Mouse (Mus musculus): ENCODE data around the gene Serpinb9f. TPM values are rescaled to one million over a fixed set of nuclear protein-coding genes. Genes with fewer than 3 reads are reported as not detected.
"Not testable (repeated sequence)": the region's sequence is repeated elsewhere in the genome, so short reads cannot be mapped to it uniquely, and the experiment has no call there.

The Serpinb9f gene
- polyA plus RNA-seq (2012) = not detected in 2 replicates

DNA sequence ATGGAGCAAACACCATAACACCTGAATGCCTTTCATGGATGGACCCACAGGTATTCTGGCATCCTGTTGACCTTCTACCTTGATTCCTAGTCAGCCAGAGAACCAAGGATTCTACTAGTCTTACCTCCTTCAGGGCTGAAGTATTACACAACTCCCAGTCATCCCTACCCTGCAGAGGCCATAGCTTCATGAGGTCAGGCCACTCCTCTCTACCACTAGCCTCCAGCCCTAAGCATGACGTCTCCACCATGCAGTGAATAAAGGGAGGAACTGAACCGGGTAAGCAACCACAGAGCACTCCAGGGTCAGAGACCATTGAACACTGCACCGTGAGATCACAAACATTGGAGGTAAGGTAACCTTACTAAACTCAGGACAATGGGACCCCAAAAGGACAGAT is at the start of gene Serpinb9f:
Gene Serpinb9f, plus strand, starts transcription at position 301 of the 400 bp plus-strand sequence.
- H3K4me3 ChIP-seq (replicated peaks); H3K27me3 ChIP-seq (ENCODE audit: control insufficient read depth); H3K36me3 ChIP-seq (ENCODE audit: control insufficient read depth); H3K9me3 ChIP-seq (ENCODE audit: control insufficient read depth, low read length); H3K4me1 ChIP-seq (ENCODE audit: control insufficient read depth): not testable (repeated sequence)

DNA sequence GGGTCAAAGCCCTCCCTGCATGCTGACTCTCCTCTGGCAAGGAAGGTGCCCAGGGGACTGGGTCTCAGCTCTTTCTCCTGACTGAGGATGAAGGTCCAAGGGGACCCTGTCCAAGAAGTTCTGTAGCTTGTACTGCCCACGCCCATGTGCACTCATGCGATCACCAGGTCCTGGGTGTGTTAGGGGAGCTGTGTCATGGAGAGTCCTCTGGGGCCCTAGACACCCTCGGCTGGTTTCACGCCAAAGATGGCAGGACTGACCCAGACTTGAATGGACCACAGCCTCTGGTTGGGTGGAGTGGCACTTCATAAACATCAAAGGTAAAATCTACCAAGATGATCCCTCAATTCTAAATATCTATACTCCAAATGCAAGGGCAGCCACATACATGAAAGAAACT is 15.2 kb upstream of the Serpinb9f start:
- not testable (repeated sequence) for H3K27me3 ChIP-seq (ENCODE audit: control insufficient read depth); H3K4me1 ChIP-seq (ENCODE audit: control insufficient read depth); H3K36me3 ChIP-seq (ENCODE audit: control insufficient read depth); H3K4me3 ChIP-seq (replicated peaks); H3K9me3 ChIP-seq (ENCODE audit: control insufficient read depth, low read length)

- H3K4me1 ChIP-seq (ENCODE audit: control insufficient read depth); H3K4me3 ChIP-seq (replicated peaks); H3K27me3 ChIP-seq (ENCODE audit: control insufficient read depth); H3K9me3 ChIP-seq (ENCODE audit: control insufficient read depth, low read length); H3K36me3 ChIP-seq (ENCODE audit: control insufficient read depth): not testable (repeated sequence)
Observed at GRCm38 (mm10) chr13:33356666-33357065, 32.8 kb downstream of the Serpinb9f start.

Other genes with a start within 250 kb of the Serpinb9f start
- not detected in 2 replicates for gene Serpinb1b, start 245.5 kb upstream of the Serpinb9f start, polyA plus RNA-seq (2012)
- not detected in 2 replicates for gene Serpinb9c, start 164.3 kb upstream of the Serpinb9f start, polyA plus RNA-seq (2012)
- not detected in 2 replicates for gene Serpinb9d, start 131.1 kb upstream of the Serpinb9f start, polyA plus RNA-seq (2012)
- not detected in 2 replicates for gene Serpinb9e, start 74.5 kb upstream of the Serpinb9f start, polyA plus RNA-seq (2012)
- gene Gm11397, start 71.7 kb downstream of the Serpinb9f start, polyA plus RNA-seq (2012) = not detected in 2 replicates
- gene Serpinb9g, start 160.7 kb downstream of the Serpinb9f start, polyA plus RNA-seq (2012) = not detected in 2 replicates